Mouse (Mus musculus): ENCODE measurements around the gene Angptl6. TPM values are rescaled to one million over a fixed set of nuclear protein-coding genes. Genes with fewer than 3 reads are reported as not detected.

The Angptl6 gene
- polyA plus RNA-seq, 1 experiment from 2014 or later, result 11.8 TPM

- no peak for DNase-seq (ENCODE audit: low spot score)
- no peak for ATAC-seq (ENCODE audit: low FRiP score)
- no peaks in the 10 kb centered on the region for H3K4me1 ChIP-seq (replicated peaks; ENCODE audit: control insufficient read depth, insufficient read depth, low read length)
- H3K4me2 ChIP-seq (replicated peaks), result no peak overlapping the region
- no peaks in the 10 kb centered on the region for H3K36me3 ChIP-seq (replicated peaks; ENCODE audit: control insufficient read depth, insufficient read depth)
- no peak overlapping the region for H3K9ac ChIP-seq
- no peak overlapping the region for H3K4me3 ChIP-seq (replicated peaks; ENCODE audit: low read length)
- 88% methylated on average over 12 of the region's 12 CpGs for WGBS
- no peaks in the 10 kb centered on the region for H3K9me3 ChIP-seq (ENCODE audit: control insufficient read depth, low read length)
- H3K27ac ChIP-seq, result no peak overlapping the region
- peaks cover 30% of the 10 kb centered on the region for H3K27me3 ChIP-seq (ENCODE audit: control insufficient read depth, insufficient read depth, low read length)
These were observed 6.0 kb downstream of the Angptl6 start for GRCm38 (mm10) chr9:20873521-20873920.

GRCm38 (mm10) chr9:20872991-20873390 is 6.5 kb downstream of the Angptl6 start:
- no peak for DNase-seq (ENCODE audit: low spot score)
- ATAC-seq (ENCODE audit: low FRiP score), result no peak
- Histone ChIP-seq H3K36me3 (replicated peaks; ENCODE audit: control insufficient read depth, insufficient read depth) (no peaks in the 10 kb centered on the region), H3K27ac (no peak overlapping the region), H3K4me1 (replicated peaks; ENCODE audit: control insufficient read depth, insufficient read depth, low read length) (no peaks in the 10 kb centered on the region), H3K9me3 (ENCODE audit: control insufficient read depth, low read length) (no peaks in the 10 kb centered on the region), H3K4me3 (replicated peaks; ENCODE audit: low read length) (no peak overlapping the region), H3K27me3 (ENCODE audit: control insufficient read depth, insufficient read depth, low read length) (peaks cover 36% of the 10 kb centered on the region), H3K9ac (no peak overlapping the region), H3K4me2 (replicated peaks) (no peak overlapping the region)
- WGBS, result 86% methylated on average over 10 of the region's 10 CpGs

GRCm38 (mm10) chr9:20870211-20871173 is 9.0 kb downstream of the Angptl6 start:
- Histone ChIP-seq H3K36me3 (replicated peaks; ENCODE audit: control insufficient read depth, insufficient read depth) (no peaks in the 10 kb centered on the region), H3K4me2 (replicated peaks) (no peak overlapping the region), H3K9me3 (ENCODE audit: control insufficient read depth, low read length) (no peaks in the 10 kb centered on the region), H3K4me3 (replicated peaks; ENCODE audit: low read length) (no peak overlapping the region), H3K4me1 (replicated peaks; ENCODE audit: control insufficient read depth, insufficient read depth, low read length) (no peaks in the 10 kb centered on the region), H3K27me3 (ENCODE audit: control insufficient read depth, insufficient read depth, low read length) (peaks cover 47% of the 10 kb centered on the region), H3K9ac (no peak overlapping the region), H3K27ac (no peak overlapping the region)
- ATAC-seq (ENCODE audit: low FRiP score), result no peak
- 76% methylated on average over 12 of the region's 12 CpGs for WGBS
- DNase-seq (ENCODE audit: low spot score), result no peak

- DNase-seq (ENCODE audit: low spot score), result no peak
- 6% methylated on average over 19 of the region's 19 CpGs for WGBS
- Histone ChIP-seq H3K9ac (no peak overlapping the region), H3K27me3 (ENCODE audit: control insufficient read depth, insufficient read depth, low read length) (peaks cover 47% of the 10 kb centered on the region), H3K9me3 (ENCODE audit: control insufficient read depth, low read length) (no peaks in the 10 kb centered on the region), H3K4me1 (replicated peaks; ENCODE audit: control insufficient read depth, insufficient read depth, low read length) (no peaks in the 10 kb centered on the region), H3K4me3 (replicated peaks; ENCODE audit: low read length) (peak overlapping the region; percentile 29), H3K4me2 (replicated peaks) (peak overlapping the region; percentile 42), H3K27ac (no peak overlapping the region), H3K36me3 (replicated peaks; ENCODE audit: control insufficient read depth, insufficient read depth) (no peaks in the 10 kb centered on the region)
- no peak for ATAC-seq (ENCODE audit: low FRiP score)
These were observed 10.3 kb downstream of the Angptl6 start for GRCm38 (mm10) chr9:20869246-20869645.

- Histone ChIP-seq H3K9ac (peak within 1 kb of the TSS; percentile 36; the same call in 1 of the 2 replicates), H3K27me3 (ENCODE audit: control insufficient read depth, insufficient read depth, low read length) (peaks cover 47% of the 10 kb centered on the region), H3K36me3 (replicated peaks; ENCODE audit: control insufficient read depth, insufficient read depth) (no peaks in the 10 kb centered on the region), H3K4me3 (replicated peaks; ENCODE audit: low read length) (peak within 1 kb of the TSS; percentile 29), H3K4me2 (replicated peaks) (peak within 1 kb of the TSS; percentile 42), H3K27ac (no peak within 1 kb of the TSS), H3K4me1 (replicated peaks; ENCODE audit: control insufficient read depth, insufficient read depth, low read length) (no peaks in the 10 kb centered on the region), H3K9me3 (ENCODE audit: control insufficient read depth, low read length) (no peaks in the 10 kb centered on the region)
- 14% methylated on average over 41 of the region's 53 CpGs for WGBS
- DNase-seq (ENCODE audit: low spot score), result no peak
- 0 out of 2 replicates have a peak, but pooled peaks have one; percentile 25 for ATAC-seq (ENCODE audit: low FRiP score)
These were observed 11.0 kb downstream of the Angptl6 start, which contains the start of gene A230050P20Rik for GRCm38 (mm10) chr9:20868448-20869001. Gene A230050P20Rik, plus strand, starts transcription at chr9:20868642.

- H3K36me3 ChIP-seq (replicated peaks; ENCODE audit: control insufficient read depth, insufficient read depth), result no peaks in the 10 kb centered on the region
- WGBS, result 49% methylated on average over 3 of the region's 3 CpGs
- ATAC-seq (ENCODE audit: low FRiP score) (no peak), DNase-seq (ENCODE audit: low spot score) (no peak)
- no peak overlapping the region for H3K4me3 ChIP-seq (replicated peaks; ENCODE audit: low read length)
- no peak overlapping the region for H3K9ac ChIP-seq
- H3K4me1 ChIP-seq (replicated peaks; ENCODE audit: control insufficient read depth, insufficient read depth, low read length), result no peaks in the 10 kb centered on the region
- no peak overlapping the region for H3K27ac ChIP-seq
- H3K9me3 ChIP-seq (ENCODE audit: control insufficient read depth, low read length), result no peaks in the 10 kb centered on the region
- H3K4me2 ChIP-seq (replicated peaks), result no peak overlapping the region
- peaks cover 47% of the 10 kb centered on the region for H3K27me3 ChIP-seq (ENCODE audit: control insufficient read depth, insufficient read depth, low read length)
These were observed 12.6 kb downstream of the Angptl6 start for GRCm38 (mm10) chr9:20866879-20867278.

- Histone ChIP-seq H3K27me3 (ENCODE audit: control insufficient read depth, insufficient read depth, low read length) (peaks cover 3% of the 10 kb centered on the region; the same call in 1 of the 2 replicates), H3K9ac (no peak overlapping the region), H3K4me3 (replicated peaks; ENCODE audit: low read length) (no peak overlapping the region), H3K27ac (no peak overlapping the region), H3K9me3 (ENCODE audit: control insufficient read depth, low read length) (no peaks in the 10 kb centered on the region), H3K4me1 (replicated peaks; ENCODE audit: control insufficient read depth, insufficient read depth, low read length) (no peaks in the 10 kb centered on the region), H3K36me3 (replicated peaks; ENCODE audit: control insufficient read depth, insufficient read depth) (no peaks in the 10 kb centered on the region), H3K4me2 (replicated peaks) (no peak overlapping the region)
- 60% methylated on average over 4 of the region's 4 CpGs for WGBS
- DNase-seq (ENCODE audit: low spot score) (no peak), ATAC-seq (ENCODE audit: low FRiP score) (no peak)
These were observed 17.3 kb downstream of the Angptl6 start for GRCm38 (mm10) chr9:20862225-20862624.

GRCm38 (mm10) chr9:20861821-20862220 is 17.7 kb downstream of the Angptl6 start:
- no peak overlapping the region for H3K9ac ChIP-seq
- no peak overlapping the region for H3K4me3 ChIP-seq (replicated peaks; ENCODE audit: low read length)
- H3K27me3 ChIP-seq (ENCODE audit: control insufficient read depth, insufficient read depth, low read length), result no peaks in the 10 kb centered on the region
- no peak overlapping the region for H3K27ac ChIP-seq
- 15% methylated on average over 4 of the region's 4 CpGs for WGBS
- DNase-seq (ENCODE audit: low spot score) (peak; percentile 41), ATAC-seq (ENCODE audit: low FRiP score) (no peak)
- H3K9me3 ChIP-seq (ENCODE audit: control insufficient read depth, low read length), result no peaks in the 10 kb centered on the region
- no peaks in the 10 kb centered on the region for H3K36me3 ChIP-seq (replicated peaks; ENCODE audit: control insufficient read depth, insufficient read depth)
- no peaks in the 10 kb centered on the region for H3K4me1 ChIP-seq (replicated peaks; ENCODE audit: control insufficient read depth, insufficient read depth, low read length)
- H3K4me2 ChIP-seq (replicated peaks), result no peak overlapping the region

- no peak overlapping the region for H3K4me2 ChIP-seq (replicated peaks)
- H3K9me3 ChIP-seq (ENCODE audit: control insufficient read depth, low read length), result no peaks in the 10 kb centered on the region
- no peaks in the 10 kb centered on the region for H3K4me1 ChIP-seq (replicated peaks; ENCODE audit: control insufficient read depth, insufficient read depth, low read length)
- DNase-seq (ENCODE audit: low spot score) (no peak), ATAC-seq (ENCODE audit: low FRiP score) (no peak)
- no peaks in the 10 kb centered on the region for H3K36me3 ChIP-seq (replicated peaks; ENCODE audit: control insufficient read depth, insufficient read depth)
- H3K27ac ChIP-seq, result no peak overlapping the region
- H3K27me3 ChIP-seq (ENCODE audit: control insufficient read depth, insufficient read depth, low read length), result no peaks in the 10 kb centered on the region
- H3K9ac ChIP-seq, result no peak overlapping the region
- 54% methylated on average over 6 of the region's 6 CpGs for WGBS
- H3K4me3 ChIP-seq (replicated peaks; ENCODE audit: low read length), result no peak overlapping the region
These were observed 19.6 kb downstream of the Angptl6 start for GRCm38 (mm10) chr9:20859926-20860325.
